Mouse (Mus musculus) hindbrain, embryonic 15.5 days (tissue): ENCODE measurements at regions not wholly inside any gene's neighbourhood (a gene's known extent, or its start where the extent isn't known, plus 50 kb on each side); places are given as distances from the start of the nearest gene placed in this dataset.

Experiments
- ATAC-seq: fragments of 200-750 bp; cut with Nextera tagmentation; 2 replicates; pipeline ENCODE4 v1.8.0; 2017; ENCODE audit warnings: low read depth, moderate number of reproducible peaks, moderate TSS enrichment; ENCODE audit not compliant: low FRiP score
- H3K27ac ChIP-seq: fragments of 300-500 bp; sonication (generic); replicated peaks from 2 replicates; pipeline ENCODE4 v1.5.1; 2015; ENCODE audit warnings: mild to moderate bottlenecking, inconsistent platforms
- H3K27me3 ChIP-seq: fragments of 300-500 bp; sonication (generic); 2 replicates; pipeline ENCODE4 v1.6.1; 2015; ENCODE audit warnings: control low read depth, inconsistent platforms
- H3K36me3 ChIP-seq: fragments of 300-500 bp; sonication (generic); 2 replicates; pipeline ENCODE4 v1.6.1; 2015; ENCODE audit warnings: control low read depth, inconsistent platforms
- H3K4me1 ChIP-seq: fragments of 300-500 bp; sonication (generic); replicated peaks from 2 replicates; pipeline ENCODE4 v1.6.1; 2015; ENCODE audit warnings: control low read depth, inconsistent platforms
- H3K4me2 ChIP-seq: fragments of 300-500 bp; sonication (generic); 2 replicates; pipeline ENCODE4 v1.6.1; 2015; ENCODE audit warnings: moderate library complexity, mild to moderate bottlenecking, inconsistent platforms
- H3K4me3 ChIP-seq: fragments of 300-500 bp; sonication (generic); 2 replicates; pipeline ENCODE4 v1.5.1; 2015; ENCODE audit warnings: mild to moderate bottlenecking, inconsistent platforms
- H3K9ac ChIP-seq: fragments of 300-500 bp; sonication (generic); 2 replicates; pipeline ENCODE4 v1.6.1; 2015; ENCODE audit warnings: inconsistent platforms
- H3K9me3 ChIP-seq: fragments of 300-500 bp; sonication (generic); 2 replicates; pipeline ENCODE4 v1.6.1; 2016; ENCODE audit warnings: control low read depth, inconsistent platforms
- WGBS: fragments of 180-500 bp; shearing (Covaris S2); methylation state at CpG from one replicate; pipeline ENCODE4 v1.1.7; 2015; 5-methylcytosine and 5-hydroxymethylcytosine counted together

DNA sequence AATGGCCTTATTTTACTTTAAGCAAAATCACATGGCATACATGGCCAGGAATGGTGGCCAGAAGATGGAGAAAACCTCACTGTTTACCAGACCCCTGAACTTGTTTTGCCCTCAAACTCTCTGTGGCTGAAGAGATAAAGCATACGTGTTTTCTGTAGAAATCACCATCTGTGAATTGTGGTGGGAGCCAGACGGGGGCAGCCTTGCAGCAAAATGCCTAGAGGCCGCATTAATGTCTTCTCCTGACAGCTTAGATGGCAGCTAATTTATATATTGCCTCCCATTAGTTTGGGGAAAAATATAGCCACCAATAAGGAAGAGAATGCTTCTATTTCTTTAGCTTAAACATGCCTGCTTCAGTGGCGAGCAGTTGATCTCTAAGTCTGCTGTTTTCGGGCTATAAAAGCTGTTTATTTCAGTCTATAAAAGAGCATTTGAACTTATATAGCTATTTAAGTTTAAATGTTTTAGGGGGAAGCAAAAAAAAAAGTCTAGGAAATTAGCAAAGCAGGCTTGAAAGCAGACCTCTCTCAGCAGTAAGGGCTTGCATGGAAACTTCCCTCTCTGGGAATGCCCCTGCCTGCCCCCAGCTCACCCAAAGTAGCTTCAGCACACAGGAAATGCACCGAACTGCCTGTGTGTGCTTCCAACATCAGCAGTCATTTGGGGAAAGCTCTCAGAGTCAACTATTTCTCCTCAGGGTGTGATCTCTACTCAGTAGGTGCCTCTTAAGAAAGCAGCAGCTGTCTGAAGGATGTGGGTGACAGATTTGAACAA is 747.1 kb downstream of the Gm826 start:
- no peaks in the 10 kb centered on the region for H3K36me3 ChIP-seq
- no peaks in the 10 kb centered on the region for H3K27me3 ChIP-seq
- H3K27ac ChIP-seq = no peak overlapping the region
- H3K9ac ChIP-seq = no peak overlapping the region
- no peak for ATAC-seq
- H3K4me2 ChIP-seq = no peak overlapping the region
- WGBS = 53% methylated on average over 6 of the region's 6 CpGs
- no peak overlapping the region for H3K4me3 ChIP-seq
- H3K9me3 ChIP-seq = no peaks in the 10 kb centered on the region
- H3K4me1 ChIP-seq = no peaks in the 10 kb centered on the region

DNA sequence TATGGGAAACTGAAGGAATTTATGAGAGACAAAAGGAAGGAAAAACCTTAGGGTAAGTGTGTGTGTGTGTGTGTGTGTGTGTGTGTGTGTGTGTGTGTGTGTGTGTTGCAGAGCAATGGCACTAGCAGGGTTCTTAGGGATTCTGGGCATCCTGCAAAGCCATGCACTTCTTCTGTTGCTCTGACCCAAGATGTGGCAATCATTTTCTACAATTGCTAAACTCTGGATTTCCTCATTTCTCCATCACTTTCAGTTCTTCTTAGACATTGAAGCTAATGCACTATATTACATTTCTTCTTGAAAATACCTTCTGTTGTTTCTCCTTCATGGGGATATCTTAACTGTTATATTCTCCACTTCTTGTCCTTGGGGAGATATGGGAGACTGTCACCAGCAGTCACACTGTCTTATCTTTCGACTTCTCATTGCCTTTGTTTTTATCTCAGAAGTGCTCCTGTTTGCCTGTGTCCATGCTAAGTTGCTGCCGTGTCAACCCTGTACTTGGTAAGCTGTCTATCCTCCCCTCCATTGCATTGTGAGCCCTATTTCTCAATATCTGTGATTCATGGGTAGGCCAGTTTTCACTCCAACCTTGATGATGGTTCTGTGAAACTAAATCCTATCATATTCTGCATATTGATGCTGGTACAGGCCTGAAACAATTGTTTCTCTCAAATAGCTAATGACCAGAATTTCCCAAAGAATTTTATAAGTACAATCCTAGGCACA is 742.4 kb downstream of the Gm826 start:
- no peaks in the 10 kb centered on the region for H3K27me3 ChIP-seq
- H3K4me3 ChIP-seq = no peak overlapping the region
- H3K4me1 ChIP-seq = no peaks in the 10 kb centered on the region
- no peaks in the 10 kb centered on the region for H3K36me3 ChIP-seq
- 82% methylated on average over 2 of the region's 2 CpGs for WGBS
- no peak overlapping the region for H3K4me2 ChIP-seq
- no peak for ATAC-seq
- no peak overlapping the region for H3K27ac ChIP-seq
- H3K9ac ChIP-seq = no peak overlapping the region
- no peaks in the 10 kb centered on the region for H3K9me3 ChIP-seq

DNA sequence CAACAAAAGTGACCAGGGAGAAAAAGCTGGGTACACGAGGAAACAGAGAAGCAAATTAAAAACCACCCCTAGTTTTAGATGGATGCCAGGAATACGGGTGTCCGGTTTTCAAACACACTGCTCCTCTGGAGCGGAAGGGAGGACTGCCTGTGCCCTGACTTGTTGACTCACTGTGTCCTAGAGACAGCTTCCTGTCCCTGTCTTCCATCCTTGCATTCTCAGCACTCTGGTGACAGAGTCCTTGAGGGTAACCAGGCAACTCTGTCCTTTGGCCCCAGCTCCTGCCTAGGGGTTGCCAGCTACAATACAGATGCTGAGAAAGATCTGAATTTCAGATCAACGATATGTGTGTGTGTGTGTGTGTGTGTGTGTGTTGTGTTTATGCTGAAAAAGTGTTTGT is 741.1 kb downstream of the Gm826 start:
- Histone ChIP-seq H3K4me3 (no peak overlapping the region), H3K9ac (no peak overlapping the region), H3K4me1 (no peaks in the 10 kb centered on the region), H3K27ac (no peak overlapping the region), H3K9me3 (no peaks in the 10 kb centered on the region), H3K4me2 (no peak overlapping the region), H3K36me3 (no peaks in the 10 kb centered on the region), H3K27me3 (no peaks in the 10 kb centered on the region)
- no peak for ATAC-seq
- WGBS = 76% methylated on average over 5 of the region's 5 CpGs

DNA sequence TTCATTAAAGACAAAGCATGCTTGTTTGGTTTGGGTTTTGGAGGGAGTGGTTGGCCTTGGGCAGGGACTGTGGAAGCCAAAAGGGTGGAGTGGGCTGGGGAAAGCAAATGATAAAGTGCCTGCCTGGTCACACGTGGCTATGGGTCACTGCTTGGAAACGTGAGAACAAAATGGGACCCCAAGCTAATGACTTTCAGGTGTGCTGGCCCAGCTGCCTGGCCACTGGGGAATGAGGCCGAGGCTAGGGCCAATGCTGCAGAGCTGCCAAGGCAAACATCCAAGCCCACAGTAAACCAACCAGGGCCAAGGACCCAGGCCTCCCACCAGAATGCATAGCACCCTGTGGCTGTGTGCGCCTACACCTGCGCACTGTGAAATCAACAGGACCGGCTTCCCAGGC is 737.7 kb downstream of the Gm826 start:
- no peaks in the 10 kb centered on the region for H3K27me3 ChIP-seq
- H3K4me2 ChIP-seq = no peak overlapping the region
- no peaks in the 10 kb centered on the region for H3K4me1 ChIP-seq
- no peak overlapping the region for H3K9ac ChIP-seq
- no peaks in the 10 kb centered on the region for H3K36me3 ChIP-seq
- no peak overlapping the region for H3K4me3 ChIP-seq
- ATAC-seq = no peak
- no peak overlapping the region for H3K27ac ChIP-seq
- no peaks in the 10 kb centered on the region for H3K9me3 ChIP-seq
- 79% methylated on average over 6 of the region's 6 CpGs for WGBS

DNA sequence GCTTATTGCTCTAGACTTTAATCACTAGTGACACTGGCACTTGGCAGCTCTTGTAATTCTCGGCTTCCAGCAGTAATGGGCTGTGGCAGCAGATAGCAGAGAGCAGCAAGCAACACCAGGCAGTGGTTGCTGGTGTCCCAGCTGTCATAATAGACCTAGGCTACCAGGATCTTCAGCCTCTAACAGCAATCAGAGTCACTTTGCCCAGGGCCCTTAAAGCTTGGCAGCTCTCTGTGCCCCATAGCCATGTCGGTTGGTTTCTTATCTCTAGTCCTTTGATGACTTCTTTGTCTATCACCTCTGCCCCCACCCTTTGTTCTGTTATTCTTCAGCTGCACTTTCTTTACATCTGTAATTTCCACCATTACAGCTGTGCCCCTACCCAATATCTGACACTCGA is 735.9 kb downstream of the Gm826 start:
- Histone ChIP-seq H3K9me3 (no peaks in the 10 kb centered on the region), H3K4me2 (no peak overlapping the region), H3K36me3 (no peaks in the 10 kb centered on the region), H3K4me3 (no peak overlapping the region), H3K9ac (no peak overlapping the region), H3K27ac (no peak overlapping the region), H3K27me3 (no peaks in the 10 kb centered on the region), H3K4me1 (no peaks in the 10 kb centered on the region)
- ATAC-seq = no peak
- 70% methylated on average over 3 of the region's 3 CpGs for WGBS

DNA sequence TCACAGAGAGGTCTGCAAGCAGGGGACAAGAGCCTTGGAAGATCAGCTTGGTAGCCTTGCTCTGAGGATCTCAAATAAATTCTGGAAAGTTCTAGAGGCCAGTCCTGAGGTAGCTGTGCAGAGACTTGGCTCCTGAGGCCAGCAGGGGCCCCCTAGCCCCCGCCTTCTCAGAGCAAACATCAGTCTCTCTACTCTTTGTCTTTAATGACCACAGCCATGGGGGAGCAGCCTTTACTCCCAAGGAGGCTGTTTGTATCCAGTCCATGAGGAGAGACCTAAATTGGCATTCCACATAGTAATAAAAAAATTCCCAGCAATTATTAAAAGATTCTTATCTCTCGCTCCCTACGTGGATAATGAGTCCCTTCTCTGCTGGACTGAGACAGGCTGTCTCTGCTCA is 726.8 kb downstream of the Gm826 start:
- Histone ChIP-seq H3K9ac (no peak overlapping the region), H3K4me3 (no peak overlapping the region), H3K27ac (no peak overlapping the region), H3K36me3 (no peaks in the 10 kb centered on the region), H3K4me1 (no peaks in the 10 kb centered on the region), H3K4me2 (no peak overlapping the region), H3K9me3 (no peaks in the 10 kb centered on the region), H3K27me3 (no peaks in the 10 kb centered on the region)
- 50% methylated on average over 3 of the region's 3 CpGs for WGBS
- no peak for ATAC-seq

DNA sequence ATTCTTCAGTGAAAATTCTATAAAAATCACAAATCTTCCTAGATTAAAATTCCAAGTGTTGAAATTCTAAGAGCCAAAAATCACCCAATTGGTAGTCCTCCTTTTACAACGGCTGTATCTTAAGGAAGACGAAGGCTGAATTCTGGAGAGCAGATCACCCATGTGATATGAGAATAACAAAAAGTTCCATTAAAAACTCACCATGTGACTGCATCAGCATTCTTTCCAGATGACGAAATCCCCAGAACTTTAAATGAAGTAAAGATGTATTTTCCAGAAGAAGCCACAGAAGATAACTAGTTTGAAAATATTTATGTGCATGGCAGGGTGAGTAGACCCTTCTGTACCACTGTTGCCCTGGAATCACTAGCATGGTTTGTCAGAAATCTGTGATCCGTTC is 723.5 kb downstream of the Gm826 start:
- H3K27me3 ChIP-seq = no peaks in the 10 kb centered on the region
- ATAC-seq = no peak
- H3K36me3 ChIP-seq = no peaks in the 10 kb centered on the region
- no peak overlapping the region for H3K4me2 ChIP-seq
- H3K4me3 ChIP-seq = no peak overlapping the region
- WGBS = 86% methylated on average over 4 of the region's 4 CpGs
- H3K27ac ChIP-seq = no peak overlapping the region
- no peaks in the 10 kb centered on the region for H3K4me1 ChIP-seq
- no peak overlapping the region for H3K9ac ChIP-seq
- H3K9me3 ChIP-seq = no peaks in the 10 kb centered on the region

DNA sequence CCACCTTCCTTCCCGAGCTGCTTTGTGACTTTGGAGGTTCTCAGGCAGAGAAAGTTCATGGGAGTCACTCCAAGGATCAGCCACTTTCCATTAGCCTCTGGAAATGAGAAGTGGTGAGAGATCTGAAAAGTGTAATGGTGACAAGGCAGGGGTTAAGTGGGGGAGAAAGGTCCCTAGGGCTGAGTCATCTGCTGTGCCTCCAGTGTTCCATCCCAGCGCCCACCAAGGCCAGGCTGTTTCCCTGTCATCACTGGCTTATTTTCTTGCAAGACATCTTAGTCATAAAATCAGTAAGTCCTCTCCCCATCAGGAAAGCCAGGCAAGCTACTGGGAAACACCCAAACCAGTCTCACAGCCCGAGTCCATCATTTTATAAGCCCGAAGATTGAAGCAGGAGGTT is 717.3 kb downstream of the Gm826 start:
- Histone ChIP-seq H3K4me1 (no peaks in the 10 kb centered on the region), H3K36me3 (no peaks in the 10 kb centered on the region), H3K27me3 (no peaks in the 10 kb centered on the region), H3K9me3 (no peaks in the 10 kb centered on the region), H3K9ac (no peak overlapping the region), H3K27ac (no peak overlapping the region), H3K4me3 (no peak overlapping the region), H3K4me2 (no peak overlapping the region)
- ATAC-seq = no peak
- WGBS = 77% methylated on average over 4 of the region's 4 CpGs

DNA sequence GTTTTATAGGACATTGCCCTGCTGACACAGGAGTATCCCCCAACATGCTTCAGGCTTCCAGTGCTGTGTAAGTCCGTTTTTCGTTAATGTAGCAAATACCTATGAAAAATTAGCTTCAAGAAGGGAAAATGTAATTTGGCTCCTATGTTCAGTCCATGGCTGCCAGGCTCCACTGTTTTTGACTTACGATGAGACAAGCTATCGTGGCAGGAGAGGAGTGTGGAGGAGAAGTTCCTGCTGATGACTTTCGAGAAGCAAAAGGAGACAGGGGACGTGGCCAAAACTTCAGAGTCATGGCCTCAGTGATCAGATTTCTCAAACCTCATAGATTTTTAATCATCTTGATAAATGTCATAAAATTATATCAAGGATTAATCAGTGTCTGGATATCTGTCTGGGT is 712.7 kb downstream of the Gm826 start:
- WGBS = 89% methylated on average over 6 of the region's 6 CpGs
- no peak overlapping the region for H3K4me2 ChIP-seq
- H3K4me3 ChIP-seq = no peak overlapping the region
- H3K9ac ChIP-seq = no peak overlapping the region
- no peaks in the 10 kb centered on the region for H3K27me3 ChIP-seq
- no peaks in the 10 kb centered on the region for H3K36me3 ChIP-seq
- H3K27ac ChIP-seq = no peak overlapping the region
- H3K4me1 ChIP-seq = no peaks in the 10 kb centered on the region
- no peak for ATAC-seq
- H3K9me3 ChIP-seq = no peaks in the 10 kb centered on the region

DNA sequence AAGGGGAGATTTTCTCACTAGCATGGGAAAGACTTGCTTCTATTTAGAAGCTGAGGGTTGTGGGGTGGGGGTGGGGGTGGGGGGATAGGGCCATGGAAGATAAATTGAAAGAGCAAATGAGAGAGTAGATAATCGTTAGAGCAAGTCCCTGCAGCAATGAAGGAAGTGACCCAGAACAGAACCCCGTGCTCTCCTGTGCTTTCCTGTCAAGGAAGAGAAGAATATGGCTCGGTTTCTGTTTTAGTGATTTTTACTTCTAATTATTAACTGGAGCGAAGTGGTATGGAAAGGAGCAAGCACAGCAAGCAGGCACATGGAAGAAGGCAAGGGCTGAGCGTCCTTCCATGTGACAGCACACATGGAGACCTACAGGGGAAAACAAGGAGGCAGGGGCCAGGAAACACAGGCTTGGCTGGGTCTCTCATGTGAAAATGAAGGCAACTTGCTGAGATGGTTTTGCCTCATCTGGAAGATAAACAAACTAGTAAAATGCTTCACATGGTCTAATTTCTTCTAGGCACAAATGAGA is 711.8 kb downstream of the Gm826 start:
- ATAC-seq = no peak
- WGBS = 49% methylated on average over 5 of the region's 5 CpGs
- Histone ChIP-seq H3K4me2 (no peak overlapping the region), H3K27me3 (no peaks in the 10 kb centered on the region), H3K9me3 (no peaks in the 10 kb centered on the region), H3K4me3 (no peak overlapping the region), H3K4me1 (no peaks in the 10 kb centered on the region), H3K9ac (no peak overlapping the region), H3K27ac (no peak overlapping the region), H3K36me3 (no peaks in the 10 kb centered on the region)

DNA sequence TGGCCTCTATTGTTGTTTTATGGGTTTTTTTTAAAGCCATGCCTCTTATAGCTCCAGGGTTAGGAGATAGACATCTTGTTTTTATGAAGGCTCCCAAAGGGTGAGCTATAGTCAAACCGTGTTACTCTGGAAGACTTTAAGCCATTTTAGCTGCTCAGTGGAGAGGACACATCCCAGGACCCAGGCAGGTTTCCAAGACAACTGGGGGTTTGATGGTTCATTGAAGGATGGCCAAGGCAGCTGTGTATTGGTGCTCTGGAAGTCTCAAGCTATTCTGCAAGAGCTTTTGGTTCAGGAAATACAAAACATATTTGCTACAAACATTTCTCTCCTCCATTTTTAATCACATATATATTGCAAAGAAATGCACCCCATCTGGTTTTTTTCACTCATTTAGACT is 708.7 kb downstream of the Gm826 start:
- no peak overlapping the region for H3K4me2 ChIP-seq
- no peaks in the 10 kb centered on the region for H3K27me3 ChIP-seq
- no peak overlapping the region for H3K4me3 ChIP-seq
- H3K9me3 ChIP-seq = no peaks in the 10 kb centered on the region
- ATAC-seq = no peak
- 53% methylated on average over 1 of the region's 1 CpGs for WGBS
- no peaks in the 10 kb centered on the region for H3K4me1 ChIP-seq
- H3K27ac ChIP-seq = no peak overlapping the region
- no peaks in the 10 kb centered on the region for H3K36me3 ChIP-seq
- no peak overlapping the region for H3K9ac ChIP-seq

DNA sequence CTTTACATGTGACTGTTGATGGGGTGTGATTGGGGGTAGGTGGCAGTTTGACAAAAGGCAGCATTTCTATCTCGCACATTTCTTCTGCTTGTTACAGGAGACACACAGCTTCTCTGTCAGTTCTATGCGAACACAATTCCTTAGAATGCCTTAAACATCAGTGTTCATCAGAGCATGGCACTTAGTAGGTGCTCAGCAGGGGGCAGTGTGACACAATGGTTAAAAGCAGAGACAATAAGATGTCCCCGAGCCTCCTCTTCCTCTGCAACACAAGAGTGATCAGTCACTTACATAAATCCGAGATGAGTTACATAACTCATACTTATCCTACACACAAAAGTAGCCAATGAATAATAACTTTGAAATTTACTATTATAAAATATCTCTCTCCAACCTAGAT is 688.1 kb downstream of the Gm826 start:
- no peak for ATAC-seq
- WGBS = 43% methylated on average over 4 of the region's 4 CpGs
- Histone ChIP-seq H3K9me3 (no peaks in the 10 kb centered on the region), H3K4me1 (no peaks in the 10 kb centered on the region), H3K27me3 (no peaks in the 10 kb centered on the region), H3K9ac (no peak overlapping the region), H3K4me3 (no peak overlapping the region), H3K36me3 (no peaks in the 10 kb centered on the region), H3K4me2 (no peak overlapping the region), H3K27ac (no peak overlapping the region)
